Mouse (Mus musculus) testis, adult 2 months (tissue): ENCODE results near the gene Gse1. TPM values are rescaled to one million over a fixed set of nuclear protein-coding genes. Genes with fewer than 3 reads are reported as not detected.

Experiments used
- H3K27ac ChIP-seq: fragments of 200-500 bp; 2 replicates; pipeline ENCODE4 v1.5.1; 2012; ENCODE audit warnings: low read depth, low read length; ENCODE audit not compliant: control insufficient read depth, insufficient read depth
- H3K27me3 ChIP-seq: fragments of 200-500 bp; 2 replicates; pipeline ENCODE4 v1.6.1; 2012; ENCODE audit warnings: mild to moderate bottlenecking, low read length, moderate library complexity; ENCODE audit not compliant: control insufficient read depth, insufficient read depth
- H3K36me3 ChIP-seq: fragments of 200-500 bp; 2 replicates; pipeline ENCODE4 v1.6.1; 2012; ENCODE audit warnings: mild to moderate bottlenecking, low read length; ENCODE audit not compliant: control insufficient read depth, insufficient read depth
- H3K4me1 ChIP-seq: fragments of 200-500 bp; 2 replicates; pipeline ENCODE4 v1.6.1; 2012; ENCODE audit warnings: low read length; ENCODE audit not compliant: control insufficient read depth, insufficient read depth
- H3K4me3 ChIP-seq: fragments of 200-500 bp; 2 replicates; pipeline ENCODE4 v1.5.1; 2012; ENCODE audit warnings: low read depth, mild to moderate bottlenecking, low read length, moderate library complexity, mixed read lengths; ENCODE audit not compliant: control insufficient read depth
- CTCF ChIP-seq: fragments of 200-500 bp; IDR thresholded peaks from 2 replicates; pipeline ENCODE4 v1.5.1; 2012; ENCODE audit warnings: low read depth, mild to moderate bottlenecking, inconsistent platforms, low read length, moderate library complexity; ENCODE audit not compliant: control insufficient read depth, insufficient read depth, insufficient replicate concordance
- POLR2A ChIP-seq: fragments of 200-500 bp; IDR thresholded peaks from 2 replicates; pipeline ENCODE4 v1.6.1; 2012; ENCODE audit warnings: low read depth, mild to moderate bottlenecking, inconsistent platforms, low read length, moderate library complexity; ENCODE audit not compliant: control insufficient read depth
- polyA plus RNA-seq: library from polyadenylated mRNA; depleted of rRNA; stranded (reverse); fragments of >200 nt; gene quantifications from 2 replicates; pipeline ENCODE4 v1.2.3, GENCODE M21; 2012

The Gse1 gene
- polyA plus RNA-seq, 1 experiment = 4.0 TPM

- H3K4me3 ChIP-seq = no peak overlapping the region
- peaks cover 15% of the 10 kb centered on the region for H3K4me1 ChIP-seq
- no peaks in the 10 kb centered on the region for H3K27me3 ChIP-seq
- no peak overlapping the region for H3K27ac ChIP-seq
- TF ChIP-seq CTCF (no peak), POLR2A (no peak)
- no peaks in the 10 kb centered on the region for H3K36me3 ChIP-seq
Measured at GRCm38 (mm10) chr8:120421638-120422037, 193.4 kb downstream of the Gse1 start.

DNA sequence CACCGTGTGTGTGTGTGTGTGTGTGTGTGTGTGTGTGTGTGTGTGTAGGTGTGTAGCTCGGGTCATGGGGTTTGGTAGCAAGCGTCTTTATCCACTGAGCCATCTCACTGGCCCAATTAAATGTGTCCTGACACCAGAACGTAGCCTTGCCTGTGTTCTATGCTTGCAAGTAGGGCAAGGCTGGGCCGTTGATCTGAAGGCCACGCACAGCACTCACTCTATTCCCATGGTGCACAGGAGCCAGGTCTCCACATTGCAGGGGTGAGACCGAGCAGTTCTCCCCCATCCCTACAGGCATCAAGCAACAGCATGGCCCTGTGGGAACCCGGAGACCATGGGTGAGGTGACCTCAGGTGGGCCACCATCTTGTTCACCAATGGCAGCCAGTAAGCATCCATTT lies 194.0 kb downstream of the Gse1 start:
- Histone ChIP-seq H3K27ac (no peak overlapping the region), H3K27me3 (no peaks in the 10 kb centered on the region), H3K36me3 (no peaks in the 10 kb centered on the region), H3K4me3 (no peak overlapping the region), H3K4me1 (peaks cover 12% of the 10 kb centered on the region)
- TF ChIP-seq CTCF = no peak

- Histone ChIP-seq H3K27ac (no peak overlapping the region), H3K27me3 (no peaks in the 10 kb centered on the region), H3K4me1 (peaks cover 12% of the 10 kb centered on the region), H3K4me3 (no peak overlapping the region), H3K36me3 (no peaks in the 10 kb centered on the region)
- no peak for TF ChIP-seq CTCF
- TF ChIP-seq POLR2A = no peak
Measured at GRCm38 (mm10) chr8:120423576-120423975, 195.3 kb downstream of the Gse1 start.

DNA sequence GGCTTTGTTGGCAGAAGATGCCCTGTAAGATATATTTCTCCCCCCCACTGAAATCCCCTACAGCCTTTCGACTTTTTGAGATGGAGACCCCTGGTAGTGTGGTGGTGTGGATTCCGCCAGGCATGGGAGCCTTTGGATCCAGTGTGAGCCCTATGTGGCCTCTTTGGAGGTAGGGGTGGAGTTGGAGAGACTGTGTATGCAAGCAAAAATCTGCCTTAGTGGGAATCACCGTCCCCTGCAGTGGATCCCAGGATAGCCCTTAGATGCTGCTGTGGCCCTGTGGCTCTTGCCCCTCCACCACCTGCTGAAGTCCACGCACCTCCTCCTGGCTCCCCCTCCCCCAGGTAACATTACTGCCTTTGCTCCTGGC lies 196.6 kb downstream of the Gse1 start:
- Histone ChIP-seq H3K27me3 (no peaks in the 10 kb centered on the region), H3K27ac (no peak overlapping the region), H3K4me3 (no peak overlapping the region), H3K4me1 (peaks cover 12% of the 10 kb centered on the region), H3K36me3 (no peaks in the 10 kb centered on the region)
- no peak for TF ChIP-seq CTCF
- no peak for TF ChIP-seq POLR2A

DNA sequence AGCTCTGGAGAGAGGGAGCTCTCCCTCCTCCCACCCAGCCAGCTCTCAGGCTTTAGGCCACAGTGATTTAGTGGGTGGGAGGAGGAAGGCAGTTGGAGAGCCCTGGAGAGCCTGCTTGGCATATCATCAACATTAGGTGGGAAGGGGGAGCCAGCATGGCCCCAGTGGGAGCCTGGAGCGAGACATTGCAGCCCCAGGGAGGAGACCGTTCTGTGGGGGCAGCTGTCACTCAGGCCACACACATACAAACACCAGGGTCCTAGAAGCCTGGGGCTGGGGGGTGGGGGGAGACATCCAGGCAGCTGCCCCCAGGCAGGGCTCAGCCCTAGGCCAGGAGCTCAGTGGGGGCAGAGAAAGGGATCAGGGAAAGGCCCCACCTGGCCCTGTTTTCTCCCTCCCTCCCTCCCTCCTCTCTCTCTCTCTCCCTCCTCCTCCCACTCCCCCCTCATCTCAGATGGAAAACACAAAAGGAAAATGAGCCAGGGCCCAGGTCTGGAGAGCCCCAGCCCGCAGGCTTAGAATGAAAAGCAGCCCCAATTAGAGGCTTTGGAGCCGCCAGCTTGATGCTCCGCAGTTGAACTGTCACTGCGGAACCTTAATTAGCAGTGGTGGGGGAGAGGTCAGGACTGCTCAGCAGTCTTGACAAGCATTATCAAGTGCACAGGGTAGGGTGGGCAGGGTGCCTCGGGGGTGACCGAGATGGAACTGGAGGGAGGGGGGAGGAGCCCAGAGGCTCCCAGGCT lies 197.1 kb downstream of the Gse1 start:
- Histone ChIP-seq H3K27me3 (no peaks in the 10 kb centered on the region), H3K4me3 (no peak overlapping the region), H3K36me3 (no peaks in the 10 kb centered on the region), H3K27ac (no peak overlapping the region), H3K4me1 (peaks cover 12% of the 10 kb centered on the region)
- TF ChIP-seq POLR2A = no peak
- no peak for TF ChIP-seq CTCF

DNA sequence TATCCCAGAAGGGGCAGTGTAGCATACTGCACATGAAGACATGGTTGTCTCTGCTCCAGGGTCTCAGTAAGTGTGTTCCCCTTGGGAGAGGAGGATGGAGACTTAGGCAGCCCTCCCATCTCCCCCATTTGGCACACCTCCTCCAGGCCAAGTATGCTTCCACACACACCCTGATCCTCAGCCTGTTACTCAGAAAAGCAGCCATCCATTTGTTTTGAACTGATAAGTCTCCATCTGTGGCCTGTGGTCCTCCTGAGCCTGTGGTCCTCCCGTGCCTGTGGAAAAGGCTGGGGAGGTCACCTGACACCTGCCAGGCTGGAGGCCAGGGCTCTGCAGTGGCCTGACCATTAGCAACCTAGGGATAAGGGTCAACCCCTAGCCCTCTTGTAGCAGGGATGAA lies 197.8 kb downstream of the Gse1 start:
- TF ChIP-seq POLR2A (no peak), CTCF (no peak)
- no peaks in the 10 kb centered on the region for H3K36me3 ChIP-seq
- no peak overlapping the region for H3K4me3 ChIP-seq
- no peak overlapping the region for H3K27ac ChIP-seq
- no peaks in the 10 kb centered on the region for H3K27me3 ChIP-seq
- peaks cover 12% of the 10 kb centered on the region for H3K4me1 ChIP-seq

GRCm38 (mm10) chr8:120426622-120427385 lies 198.5 kb downstream of the Gse1 start:
- no peaks in the 10 kb centered on the region for H3K27me3 ChIP-seq
- TF ChIP-seq POLR2A (no peak), CTCF (no peak)
- H3K4me3 ChIP-seq = no peak overlapping the region
- H3K4me1 ChIP-seq = peaks cover 12% of the 10 kb centered on the region
- no peaks in the 10 kb centered on the region for H3K36me3 ChIP-seq
- H3K27ac ChIP-seq = no peak overlapping the region

- no peak overlapping the region for H3K27ac ChIP-seq
- no peaks in the 10 kb centered on the region for H3K36me3 ChIP-seq
- no peak overlapping the region for H3K4me3 ChIP-seq
- H3K4me1 ChIP-seq = peaks cover 12% of the 10 kb centered on the region
- TF ChIP-seq CTCF (no peak), POLR2A (no peak)
- no peaks in the 10 kb centered on the region for H3K27me3 ChIP-seq
Measured at GRCm38 (mm10) chr8:120428492-120428891, 200.2 kb downstream of the Gse1 start.
